Mouse (Mus musculus): ENCODE measurements around the gene Spata45. TPM values are rescaled to one million over a fixed set of nuclear protein-coding genes. Genes with fewer than 3 reads are reported as not detected.

Spata45 gene
- polyA plus RNA-seq, 1 experiment from 2014 or later, result not detected

DNA sequence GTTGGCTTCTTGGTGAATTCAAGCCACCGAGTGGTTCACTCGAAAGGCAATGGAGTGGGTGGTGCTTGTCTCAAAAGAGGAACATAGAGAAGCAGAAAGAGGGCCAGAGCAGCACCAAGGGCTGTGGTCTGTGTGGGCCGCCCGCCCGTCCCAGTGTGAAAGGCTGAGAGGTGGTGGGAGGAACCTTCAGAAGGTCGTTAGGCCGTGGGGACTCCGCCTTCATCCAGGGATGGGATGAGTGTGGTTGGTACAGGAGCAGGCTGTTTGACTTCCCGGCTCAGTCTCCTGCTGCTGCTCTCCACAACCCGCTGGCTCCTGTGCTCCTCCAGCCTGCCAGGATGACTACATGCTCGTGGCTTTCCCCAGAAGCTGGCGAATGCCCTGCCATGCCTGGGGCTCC lies 49.2 kb downstream of the Spata45 start:
- Histone ChIP-seq H3K27me3 (ENCODE audit: insufficient read depth, low read length) (no peaks in the 10 kb centered on the region), H3K9ac (replicated peaks) (no peak overlapping the region; the same call in 1 of the 2 replicates), H3K9me3 (ENCODE audit: low read length) (no peaks in the 10 kb centered on the region), H3K36me3 (replicated peaks; ENCODE audit: insufficient read depth, low read length) (peaks cover 14% of the 10 kb centered on the region), H3K27ac (ENCODE audit: low read depth) (peak overlapping the region; percentile 34; the same call in 1 of the 2 replicates), H3K4me2 (ENCODE audit: low read depth, low read length) (0 out of 2 replicates have a peak overlapping the region, but pooled peaks have one; percentile 9), H3K4me1 (ENCODE audit: insufficient read depth) (no peaks in the 10 kb centered on the region), H3K4me3 (ENCODE audit: low read depth, low read length) (no peak overlapping the region)
- TF ChIP-seq CTCF (IDR thresholded peaks at IDR 0.05; ENCODE audit: low read depth) (no peak), EP300 (IDR thresholded peaks at IDR 0.05; ENCODE audit: low read depth) (no peak)
- 60% methylated on average over 12 of the region's 12 CpGs for WGBS (ENCODE audit: insufficient replicate concordance)
- ATAC-seq (peak; percentile 14; the same call in 1 of the 2 replicates), DNase-seq (peak; percentile 29)

DNA sequence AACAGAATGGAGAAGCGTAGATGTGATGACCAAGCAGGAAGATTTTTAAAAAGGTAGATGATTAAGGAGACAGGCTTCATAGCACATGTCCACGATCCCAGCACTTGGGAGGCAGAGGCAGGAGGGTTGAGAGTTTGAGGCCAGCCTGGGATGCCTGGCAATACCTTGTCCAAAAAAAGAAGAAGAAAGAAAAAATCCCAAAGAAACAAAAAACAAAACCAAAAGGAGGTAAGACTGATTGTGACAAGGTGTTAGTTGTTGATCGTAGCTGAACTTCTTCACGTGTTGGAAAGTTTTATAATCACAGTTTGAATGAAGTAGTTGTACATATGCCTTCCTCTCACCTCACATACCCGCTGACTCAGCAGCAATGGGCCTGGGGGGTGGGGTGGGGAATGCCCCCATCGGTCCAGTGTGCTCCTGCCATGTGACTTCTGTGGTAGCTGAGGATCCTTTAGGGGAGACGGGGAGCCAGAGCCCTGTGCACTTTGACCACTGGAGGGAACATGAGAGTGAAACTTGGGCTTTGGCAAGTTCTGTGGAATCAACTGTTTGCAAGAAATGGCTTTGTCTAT lies 50.0 kb downstream of the Spata45 start:
- TF ChIP-seq CTCF (IDR thresholded peaks at IDR 0.05; ENCODE audit: low read depth) (no peak), EP300 (IDR thresholded peaks at IDR 0.05; ENCODE audit: low read depth) (no peak)
- Histone ChIP-seq H3K4me2 (ENCODE audit: low read depth, low read length) (no peak overlapping the region), H3K27me3 (ENCODE audit: insufficient read depth, low read length) (no peaks in the 10 kb centered on the region), H3K9ac (replicated peaks) (no peak overlapping the region), H3K4me3 (ENCODE audit: low read depth, low read length) (no peak overlapping the region), H3K4me1 (ENCODE audit: insufficient read depth) (no peaks in the 10 kb centered on the region), H3K9me3 (ENCODE audit: low read length) (no peaks in the 10 kb centered on the region), H3K36me3 (replicated peaks; ENCODE audit: insufficient read depth, low read length) (peaks cover 9% of the 10 kb centered on the region), H3K27ac (ENCODE audit: low read depth) (peak overlapping the region; percentile 34; the same call in 1 of the 2 replicates)
- WGBS (ENCODE audit: insufficient replicate concordance), result 74% methylated on average over 7 of the region's 7 CpGs
- DNase-seq (no peak), ATAC-seq (no peak)

- ATAC-seq (no peak), DNase-seq (no peak)
- 73% methylated on average over 8 of the region's 8 CpGs for WGBS (ENCODE audit: insufficient replicate concordance)
- Histone ChIP-seq H3K4me1 (ENCODE audit: insufficient read depth) (no peaks in the 10 kb centered on the region), H3K36me3 (replicated peaks; ENCODE audit: insufficient read depth, low read length) (peaks cover 4% of the 10 kb centered on the region), H3K27me3 (ENCODE audit: insufficient read depth, low read length) (no peaks in the 10 kb centered on the region), H3K9ac (replicated peaks) (no peak overlapping the region), H3K9me3 (ENCODE audit: low read length) (no peaks in the 10 kb centered on the region), H3K4me3 (ENCODE audit: low read depth, low read length) (no peak overlapping the region), H3K4me2 (ENCODE audit: low read depth, low read length) (no peak overlapping the region), H3K27ac (ENCODE audit: low read depth) (0 out of 2 replicates have a peak overlapping the region, but pooled peaks have one; percentile 34)
- TF ChIP-seq EP300 (IDR thresholded peaks at IDR 0.05; ENCODE audit: low read depth) (no peak), CTCF (IDR thresholded peaks at IDR 0.05; ENCODE audit: low read depth) (no peak)
These were observed 50.5 kb downstream of the Spata45 start for GRCm38 (mm10) chr1:191086960-191087359.

GRCm38 (mm10) chr1:191087955-191088354 lies 51.5 kb downstream of the Spata45 start:
- no peak for DNase-seq
- TF ChIP-seq CTCF (IDR thresholded peaks at IDR 0.05; ENCODE audit: low read depth) (no peak), EP300 (IDR thresholded peaks at IDR 0.05; ENCODE audit: low read depth) (no peak)
- ATAC-seq, result no peak
- Histone ChIP-seq H3K36me3 (replicated peaks; ENCODE audit: insufficient read depth, low read length) (no peaks in the 10 kb centered on the region), H3K9me3 (ENCODE audit: low read length) (no peaks in the 10 kb centered on the region), H3K4me2 (ENCODE audit: low read depth, low read length) (no peak overlapping the region), H3K27ac (ENCODE audit: low read depth) (no peak overlapping the region), H3K9ac (replicated peaks) (no peak overlapping the region), H3K4me3 (ENCODE audit: low read depth, low read length) (no peak overlapping the region), H3K4me1 (ENCODE audit: insufficient read depth) (no peaks in the 10 kb centered on the region), H3K27me3 (ENCODE audit: insufficient read depth, low read length) (no peaks in the 10 kb centered on the region)
- 56% methylated on average over 5 of the region's 5 CpGs for WGBS (ENCODE audit: insufficient replicate concordance)

GRCm38 (mm10) chr1:191089355-191089754 lies 52.9 kb downstream of the Spata45 start:
- DNase-seq (no peak), ATAC-seq (no peak)
- Histone ChIP-seq H3K27ac (ENCODE audit: low read depth) (no peak overlapping the region), H3K9me3 (ENCODE audit: low read length) (no peaks in the 10 kb centered on the region), H3K9ac (replicated peaks) (no peak overlapping the region), H3K4me1 (ENCODE audit: insufficient read depth) (no peaks in the 10 kb centered on the region), H3K27me3 (ENCODE audit: insufficient read depth, low read length) (no peaks in the 10 kb centered on the region), H3K4me2 (ENCODE audit: low read depth, low read length) (no peak overlapping the region), H3K36me3 (replicated peaks; ENCODE audit: insufficient read depth, low read length) (no peaks in the 10 kb centered on the region), H3K4me3 (ENCODE audit: low read depth, low read length) (no peak overlapping the region)
- WGBS (ENCODE audit: insufficient replicate concordance), result 49% methylated on average over 6 of the region's 6 CpGs
- TF ChIP-seq CTCF (IDR thresholded peaks at IDR 0.05; ENCODE audit: low read depth), result no peak
- TF ChIP-seq EP300 (IDR thresholded peaks at IDR 0.05; ENCODE audit: low read depth), result no peak

DNA sequence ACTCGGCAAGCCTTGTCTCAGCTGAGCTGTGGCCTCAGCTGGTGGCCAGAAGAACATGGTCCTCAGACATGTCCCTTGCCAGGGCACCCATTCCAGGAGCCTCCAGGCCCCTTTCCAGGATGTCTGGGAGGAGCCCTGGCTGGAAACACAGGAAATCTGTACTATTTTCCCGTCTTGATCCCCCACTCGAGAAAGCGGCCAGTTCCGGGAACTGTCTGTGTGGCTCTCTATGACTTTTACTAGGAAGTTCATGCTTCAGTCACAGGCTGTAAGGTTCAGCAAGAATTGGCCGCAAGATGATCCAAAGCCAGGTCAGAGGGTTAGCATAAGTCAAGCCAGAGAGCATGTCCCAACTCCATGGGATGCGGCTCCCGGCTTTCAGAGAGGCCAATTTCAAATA lies 55.6 kb downstream of the Spata45 start:
- 0 out of 2 replicates have a peak, but pooled peaks have one; percentile 31 for ATAC-seq

More for the DNA sequence above, 55.6 kb downstream of the Spata45 start:
- Histone ChIP-seq H3K4me3 (ENCODE audit: low read depth, low read length) (no peak overlapping the region), H3K9me3 (ENCODE audit: low read length) (no peaks in the 10 kb centered on the region), H3K9ac (replicated peaks) (no peak overlapping the region), H3K4me2 (ENCODE audit: low read depth, low read length) (no peak overlapping the region), H3K36me3 (replicated peaks; ENCODE audit: insufficient read depth, low read length) (no peaks in the 10 kb centered on the region), H3K4me1 (ENCODE audit: insufficient read depth) (no peaks in the 10 kb centered on the region), H3K27me3 (ENCODE audit: insufficient read depth, low read length) (peaks cover 3% of the 10 kb centered on the region; the same call in 1 of the 2 replicates), H3K27ac (ENCODE audit: low read depth) (0 out of 2 replicates have a peak overlapping the region, but pooled peaks have one; percentile 35)
- 64% methylated on average over 8 of the region's 8 CpGs for WGBS (ENCODE audit: insufficient replicate concordance)
- no peak for DNase-seq
- TF ChIP-seq CTCF (IDR thresholded peaks at IDR 0.05; ENCODE audit: low read depth) (no peak), EP300 (IDR thresholded peaks at IDR 0.05; ENCODE audit: low read depth) (no peak)

Other genes starting within 250 kb of the Spata45 start
- gene Rps6kc1, start 124.9 kb upstream of the Spata45 start, polyA plus RNA-seq (2015; fragmentation: Nextera tagmentation; extraction: Ambion mirVana), result 2.9 and 3.9 TPM in 2 replicates
- gene Angel2, start 111.5 kb upstream of the Spata45 start, polyA plus RNA-seq (2015; fragmentation: Nextera tagmentation; extraction: Ambion mirVana), result 13.3 and 15.8 TPM in 2 replicates
- 0.27 and 0.31 TPM in 2 replicates for gene Vash2, start 57.3 kb upstream of the Spata45 start, polyA plus RNA-seq (2015; fragmentation: Nextera tagmentation; extraction: Ambion mirVana)
- gene Flvcr1, start 10.5 kb upstream of the Spata45 start, polyA plus RNA-seq (2015; fragmentation: Nextera tagmentation; extraction: Ambion mirVana), result 2.6 and 3.0 TPM in 2 replicates
- 6.0 and 6.5 TPM in 2 replicates for gene Tatdn3, start 26.3 kb downstream of the Spata45 start, polyA plus RNA-seq (2015; fragmentation: Nextera tagmentation; extraction: Ambion mirVana)
- gene Nsl1, start 26.4 kb downstream of the Spata45 start, polyA plus RNA-seq (2015; fragmentation: Nextera tagmentation; extraction: Ambion mirVana), result 5.2 and 5.7 TPM in 2 replicates
- gene Batf3, start 61.2 kb downstream of the Spata45 start, polyA plus RNA-seq (2015; fragmentation: Nextera tagmentation; extraction: Ambion mirVana), result 1.6 and 2.2 TPM in 2 replicates
- gene Fam71a, start 128.2 kb downstream of the Spata45 start, polyA plus RNA-seq (2015; fragmentation: Nextera tagmentation; extraction: Ambion mirVana), result not detected in 2 replicates
- 1.00 and 1.3 TPM in 2 replicates for gene Atf3, start 181.4 kb downstream of the Spata45 start, polyA plus RNA-seq (2015; fragmentation: Nextera tagmentation; extraction: Ambion mirVana)